7 mouse cellular contexts compared by ENCODE assay signal in the genomic region with DNA sequence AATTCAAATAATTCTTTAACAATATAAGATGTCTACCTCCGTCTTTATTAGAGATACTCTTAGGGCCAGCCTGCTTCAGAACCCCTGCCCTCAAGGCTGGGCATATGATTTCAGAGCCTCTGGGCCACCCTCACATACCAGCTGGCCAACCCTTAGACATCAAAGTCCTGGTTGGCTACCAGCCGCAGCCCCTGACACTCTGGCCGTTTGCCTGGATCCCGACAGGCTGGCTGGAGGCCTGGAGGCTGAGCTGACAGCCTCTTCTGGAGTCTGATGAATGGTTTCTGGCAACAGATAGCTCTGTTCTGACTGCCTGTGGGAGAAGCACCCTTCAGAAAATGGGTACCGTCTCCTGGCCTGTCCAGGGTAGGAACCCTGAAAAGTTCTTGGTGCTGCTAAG.
DNase-seq lines count a peak whose midpoint lies in the region; ATAC-seq and TF ChIP-seq lines count a peak whose summit lies in the region.

No protein-coding gene starts in this region.

- intact Hi-C loops in left cerebral cortex, postnatal 14 days (cut with DNase I), result no loop called here

- no peak overlapping the region for H3K27ac ChIP-seq in midbrain, embryonic 14.5 days (replicated peaks; ENCODE audit: low read depth, low read length)
- no peak overlapping the region for H3K27ac ChIP-seq in midbrain, embryonic 15.5 days
- no peak overlapping the region for H3K27ac ChIP-seq in heart, postnatal 0 days (ENCODE audit: low read depth)

- H3K27me3 ChIP-seq in midbrain, embryonic 14.5 days (ENCODE audit: control insufficient read depth, insufficient read depth, low read length), result no peaks in the 10 kb centered on the region
- H3K27me3 ChIP-seq in midbrain, embryonic 15.5 days (replicated peaks), result no peaks in the 10 kb centered on the region
- no peaks in the 10 kb centered on the region for H3K27me3 ChIP-seq in heart, postnatal 0 days (ENCODE audit: control insufficient read depth, insufficient read depth, low read length)

- no peak overlapping the region for H3K4me2 ChIP-seq in midbrain, embryonic 14.5 days (ENCODE audit: low read length)
- no peak overlapping the region for H3K4me2 ChIP-seq in midbrain, embryonic 15.5 days
- H3K4me2 ChIP-seq in heart, postnatal 0 days (ENCODE audit: low read depth, low read length), result 0 out of 2 replicates have a peak overlapping the region, but pooled peaks have one; percentile 1

- H3K36me3 ChIP-seq in midbrain, embryonic 14.5 days (ENCODE audit: control insufficient read depth, insufficient read depth, low read length), result no peaks in the 10 kb centered on the region
- no peaks in the 10 kb centered on the region for H3K36me3 ChIP-seq in midbrain, embryonic 15.5 days (replicated peaks)
- H3K36me3 ChIP-seq in heart, postnatal 0 days (replicated peaks; ENCODE audit: control insufficient read depth, insufficient read depth, low read length), result no peaks in the 10 kb centered on the region

- DNase-seq in midbrain, embryonic 14.5 days, result peak; percentile 41
- peak; percentile 81 for DNase-seq in cerebellum, adult 9-10 months
- DNase-seq in heart, postnatal 0 days (ENCODE audit: low spot score), result no peak
- peak; percentile 8 to 34 for DNase-seq in left cerebral cortex, postnatal 14 days (ENCODE audit: low spot score in 2 of 2)
- peak; percentile 28 for DNase-seq in right cerebral cortex, postnatal 25 days

- no peaks in the 10 kb centered on the region for H3K9me3 ChIP-seq in midbrain, embryonic 14.5 days (ENCODE audit: control insufficient read depth, low read length)
- no peaks in the 10 kb centered on the region for H3K9me3 ChIP-seq in midbrain, embryonic 15.5 days
- H3K9me3 ChIP-seq in heart, postnatal 0 days (replicated peaks; ENCODE audit: control insufficient read depth, low read length), result no peaks in the 10 kb centered on the region

- no peak overlapping the region for H3K4me3 ChIP-seq in midbrain, embryonic 14.5 days (replicated peaks; ENCODE audit: low read depth, low read length)
- H3K4me3 ChIP-seq in midbrain, embryonic 15.5 days, result no peak overlapping the region
- no peak overlapping the region for H3K4me3 ChIP-seq in heart, postnatal 0 days (ENCODE audit: low read depth, low read length)

- no peak overlapping the region for H3K9ac ChIP-seq in midbrain, embryonic 14.5 days (replicated peaks; ENCODE audit: low read length)
- no peak overlapping the region for H3K9ac ChIP-seq in midbrain, embryonic 15.5 days
- H3K9ac ChIP-seq in heart, postnatal 0 days (replicated peaks; ENCODE audit: low read depth, low read length), result no peak overlapping the region

- 73% methylated on average over 5 of the region's 5 CpGs for WGBS in midbrain, embryonic 14.5 days
- 66% methylated on average over 5 of the region's 5 CpGs for WGBS in midbrain, embryonic 15.5 days
- WGBS in heart, postnatal 0 days, result 30% methylated on average over 5 of the region's 5 CpGs

- TF ChIP-seq CTCF in heart, postnatal 0 days (IDR thresholded peaks at IDR 0.05; ENCODE audit: low read depth), result no peak

- TF ChIP-seq EP300 in heart, postnatal 0 days (IDR thresholded peaks at IDR 0.05; ENCODE audit: low read depth), result no peak

- no peaks in the 10 kb centered on the region for H3K4me1 ChIP-seq in midbrain, embryonic 14.5 days (ENCODE audit: control insufficient read depth, insufficient read depth, low read length)
- H3K4me1 ChIP-seq in midbrain, embryonic 15.5 days, result no peaks in the 10 kb centered on the region
- no peaks in the 10 kb centered on the region for H3K4me1 ChIP-seq in heart, postnatal 0 days (ENCODE audit: control insufficient read depth, insufficient read depth)

- no peak for ATAC-seq in midbrain, embryonic 14.5 days (ENCODE audit: low FRiP score, low TSS enrichment)
- ATAC-seq in midbrain, embryonic 15.5 days (replicated peaks), result no peak
- no peak; the same call in 1 of the 2 replicates for ATAC-seq in heart, postnatal 0 days (ENCODE audit: insufficient read depth, low read depth)
- ATAC-seq in monocyte, adult 5-6 weeks (replicated peaks; ENCODE audit: insufficient number of reproducible peaks, low FRiP score, low TSS enrichment, poor library complexity, severe bottlenecking), result no peak
